Mouse (Mus musculus) heart, embryonic 11.5 days (tissue): Measurements from ENCODE around the gene Tbkbp1. TPM values are rescaled to one million over a fixed set of nuclear protein-coding genes. Genes with fewer than 3 reads are reported as not detected.

ENCODE experiments used
- ATAC-seq: fragments of 200-750 bp; cut with Nextera tagmentation; replicated peaks from 2 replicates; pipeline ENCODE4 v1.8.0; 2017; ENCODE audit warnings: moderate library complexity; ENCODE audit not compliant: insufficient number of reproducible peaks, low FRiP score, low TSS enrichment
- H3K27ac ChIP-seq: fragments of 300-500 bp; sonication (generic); 2 replicates; pipeline ENCODE4 v1.5.1; 2014; ENCODE audit warnings: mild to moderate bottlenecking, low read depth, low read length
- H3K27me3 ChIP-seq: fragments of 300-500 bp; sonication (generic); 2 replicates; pipeline ENCODE4 v1.6.1; 2014; ENCODE audit warnings: mild to moderate bottlenecking, low read length, mixed read lengths; ENCODE audit not compliant: control insufficient read depth, insufficient read depth
- H3K36me3 ChIP-seq: fragments of 300-500 bp; sonication (generic); 2 replicates; pipeline ENCODE4 v1.6.1; 2014; ENCODE audit warnings: mild to moderate bottlenecking, low read length, moderate library complexity, mixed read lengths; ENCODE audit not compliant: control insufficient read depth, insufficient read depth
- H3K4me1 ChIP-seq: fragments of 300-500 bp; sonication (generic); 2 replicates; pipeline ENCODE4 v1.6.1; 2014; ENCODE audit warnings: low read length; ENCODE audit not compliant: control insufficient read depth, insufficient read depth
- H3K4me2 ChIP-seq: fragments of 300-500 bp; sonication (generic); 2 replicates; pipeline ENCODE4 v1.6.1; 2014; ENCODE audit warnings: mild to moderate bottlenecking, moderate library complexity
- H3K4me3 ChIP-seq: fragments of 300-500 bp; sonication (generic); 2 replicates; pipeline ENCODE4 v1.5.1; 2014; ENCODE audit warnings: low read depth, low read length
- H3K9ac ChIP-seq: fragments of 300-500 bp; sonication (generic); 2 replicates; pipeline ENCODE4 v1.6.1; 2014; ENCODE audit warnings: mild to moderate bottlenecking, low read depth, low read length, moderate library complexity
- H3K9me3 ChIP-seq: fragments of 300-500 bp; sonication (generic); replicated peaks from 2 replicates; pipeline ENCODE4 v1.6.1; 2016; ENCODE audit warnings: low read length; ENCODE audit not compliant: control insufficient read depth
- WGBS: fragments of 180-500 bp; shearing (Covaris S2); extraction: QIAGEN DNeasy Blood & Tissue Kit; methylation state at CpG from one replicate; pipeline ENCODE4 v1.1.7; 2014; ENCODE audit not compliant: insufficient replicate concordance; 5-methylcytosine and 5-hydroxymethylcytosine counted together
- microRNA-seq: library from miRNA; unstranded; fragments of <30 nt; microRNA quantifications from one replicate; pipeline ENCODE4, GENCODE M21; 2016; ENCODE audit warnings: borderline number of aligned reads
- polyA plus RNA-seq: library from polyadenylated mRNA; unstranded; fragments of >200 nt; fragmentation: Nextera tagmentation; extraction: Ambion mirVana; gene quantifications from 2 replicates; pipeline ENCODE4 v1.2.1, GENCODE M21; 2014

Tbkbp1 gene
- polyA plus RNA-seq, 1 experiment from 2014 or later, result 5.7 TPM

DNA sequence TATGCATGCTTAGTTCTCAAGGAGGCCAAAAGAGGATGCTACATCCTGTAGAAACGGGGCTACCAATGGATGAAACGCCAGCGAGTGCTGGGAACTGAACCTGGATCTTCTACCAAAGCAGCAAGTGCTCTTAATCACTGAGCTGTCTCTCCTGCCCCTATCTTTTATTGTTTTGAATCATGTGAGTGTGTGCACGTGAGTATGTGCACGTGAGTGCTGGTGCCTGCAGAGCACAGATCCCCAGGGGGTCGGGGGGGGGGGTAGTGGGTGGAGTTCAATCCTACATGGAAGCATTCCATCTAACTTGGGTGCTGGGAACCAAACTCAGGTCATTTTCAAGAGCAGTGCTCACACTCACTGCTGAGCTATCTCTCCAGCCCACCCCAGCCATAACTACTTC, 64.9 kb downstream of the Tbkbp1 start:
- Histone ChIP-seq H3K4me3 (no peak overlapping the region), H3K4me2 (no peak overlapping the region), H3K27ac (no peak overlapping the region), H3K9me3 (no peaks in the 10 kb centered on the region), H3K9ac (no peak overlapping the region), H3K36me3 (no peaks in the 10 kb centered on the region), H3K27me3 (peaks cover 7% of the 10 kb centered on the region; the same call in 1 of the 2 replicates), H3K4me1 (peaks cover 12% of the 10 kb centered on the region)
- 71% methylated on average over 6 of the region's 6 CpGs for WGBS
- ATAC-seq, result no peak

Small RNA genes within 50 kb of the gene (microRNA-seq; reads per million reads assigned to microRNA genes)
- gene Mir7235, result not detected

Other genes with a start within 250 kb of the Tbkbp1 start
- 52.5 and 60.2 TPM in 2 replicates for gene Cdk5rap3, start 235.0 kb downstream of the Tbkbp1 start, polyA plus RNA-seq
- 0.23 and 0.50 TPM in 2 replicates for gene Prr15l, start 223.4 kb downstream of the Tbkbp1 start, polyA plus RNA-seq
- 63.9 and 68.0 TPM in 2 replicates for gene Pnpo, start 207.5 kb downstream of the Tbkbp1 start, polyA plus RNA-seq
- gene Sp2, start 168.5 kb downstream of the Tbkbp1 start, polyA plus RNA-seq, result 17.3 and 17.9 TPM in 2 replicates
- 0.07 and 0.11 TPM in 2 replicates for gene Sp6, start 138.1 kb downstream of the Tbkbp1 start, polyA plus RNA-seq
- 13.9 and 16.6 TPM in 2 replicates for gene Scrn2, start 121.6 kb downstream of the Tbkbp1 start, polyA plus RNA-seq
- gene Lrrc46, start 110.1 kb downstream of the Tbkbp1 start, polyA plus RNA-seq, result 0.59 and 0.93 TPM in 2 replicates
- 83.9 and 87.2 TPM in 2 replicates for gene Mrpl10, start 109.9 kb downstream of the Tbkbp1 start, polyA plus RNA-seq
- gene Osbpl7, start 100.9 kb downstream of the Tbkbp1 start, polyA plus RNA-seq, result 3.9 and 4.1 TPM in 2 replicates
- gene Tbx21, start 36.2 kb downstream of the Tbkbp1 start, polyA plus RNA-seq, result not detected in 2 replicates
- 61.2 and 63.6 TPM in 2 replicates for gene Kpnb1, start 36.4 kb upstream of the Tbkbp1 start, polyA plus RNA-seq
- gene Npepps, start 129.1 kb upstream of the Tbkbp1 start, polyA plus RNA-seq, result 78.0 and 79.8 TPM in 2 replicates
- 64.2 and 70.3 TPM in 2 replicates for gene Mrpl45, start 164.2 kb upstream of the Tbkbp1 start, polyA plus RNA-seq
- gene Gpr179, start 200.6 kb upstream of the Tbkbp1 start, polyA plus RNA-seq, result 0.01 TPM in 1 of 2 replicates, not detected in the other
- gene Socs7, start 211.1 kb upstream of the Tbkbp1 start, polyA plus RNA-seq, result 2.2 and 2.9 TPM in 2 replicates